Mouse (Mus musculus) yolk sac, embryonic 10.5 days (tissue): ENCODE results near the gene Gm21477.
"Not testable (repeated sequence)": the region's sequence is repeated elsewhere in the genome, so short reads cannot be mapped to it uniquely, and the experiment has no call there.

ENCODE experiments used
- DNase-seq: peaks from one replicate; pipeline ENCODE4 v3.0.0-alpha.2; 2017; ENCODE audit warnings: low spot score

Gm21477 gene

DNA sequence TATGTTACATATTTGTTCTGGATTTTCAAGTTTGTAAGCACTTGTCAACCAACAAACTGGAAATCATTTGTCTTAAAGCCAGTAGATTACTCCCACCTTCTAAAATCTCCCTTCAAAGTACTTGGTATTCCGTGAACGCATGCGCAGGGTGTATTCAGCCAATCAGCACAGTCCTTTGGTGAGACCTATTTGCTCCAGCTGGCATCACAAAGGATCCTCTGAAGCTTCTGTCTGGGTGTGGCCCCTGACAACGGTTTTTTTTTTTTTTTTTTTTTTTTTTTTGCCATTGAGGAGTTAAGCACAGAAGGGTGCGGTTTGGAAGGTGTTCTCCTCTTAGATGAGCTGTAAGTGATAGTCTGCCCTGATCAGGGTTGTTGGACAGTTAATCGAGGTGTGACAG is at the start of gene Gm21477:
Gene Gm21477, plus strand, starts transcription at position 301 of the 400 bp plus-strand sequence.
- not testable (repeated sequence) for DNase-seq
